Mouse (Mus musculus): ENCODE measurements around the gene Akap4. TPM values are rescaled to one million over a fixed set of nuclear protein-coding genes. Genes with fewer than 3 reads are reported as not detected.

Akap4 gene
- total RNA-seq (2023), result not detected

DNA sequence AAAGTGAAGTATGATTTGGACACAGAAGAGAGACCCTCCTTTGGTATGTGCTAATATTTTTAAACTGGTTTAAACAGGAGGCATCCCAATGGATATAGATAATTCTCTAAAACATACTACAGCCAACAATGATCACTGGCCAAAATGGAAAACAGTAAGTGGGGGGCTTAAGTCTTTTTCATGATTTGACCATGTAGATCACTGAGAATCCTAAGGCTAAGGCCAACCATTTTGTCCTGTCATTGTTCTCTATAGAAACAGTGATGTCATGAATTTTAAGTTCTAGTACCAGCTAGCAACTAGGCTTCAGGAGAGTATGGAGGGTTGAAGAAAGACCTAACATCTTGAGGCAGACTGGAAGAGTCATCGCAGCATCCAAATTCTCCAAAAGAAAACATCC lies at the start of gene Akap4:
Gene Akap4, plus strand, starts transcription at position 301 of the 400 bp plus-strand sequence.

DNA sequence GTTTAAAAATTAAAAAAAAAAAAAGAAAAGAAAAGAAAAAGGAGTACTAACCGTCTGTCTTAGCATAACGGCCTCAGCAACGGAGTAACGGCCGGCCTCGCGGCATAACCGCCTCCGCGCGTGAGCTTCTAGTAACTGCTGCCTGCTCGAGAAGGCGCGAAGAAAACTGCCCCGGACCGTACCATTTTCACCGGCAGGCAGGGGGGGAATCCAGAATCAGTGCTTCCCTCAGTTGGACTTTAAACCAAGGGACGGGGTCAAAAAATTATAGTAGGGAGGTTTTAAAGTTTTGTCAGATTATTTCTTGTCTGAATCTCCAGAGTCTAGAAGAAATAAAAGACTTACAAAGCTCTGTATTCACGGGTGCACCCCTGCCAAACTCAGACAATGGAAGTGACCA lies 25.8 kb upstream of the Akap4 start, which contains the start of gene Ccnb3:
Gene Ccnb3, minus strand, starts transcription at position 101 of the 400 bp plus-strand sequence.

Other genes starting within 250 kb of the Akap4 start
- gene Ccnb3, start 25.9 kb upstream of the Akap4 start, total RNA-seq (2023), result not detected